Mouse (Mus musculus) frontal cortex, postnatal 14 days (tissue): ENCODE data around the gene Dnajb9.
"Not testable (repeated sequence)": the region's sequence is repeated elsewhere in the genome, so short reads cannot be mapped to it uniquely, and the experiment has no call there.

ENCODE experiments used
- DNase-seq, 2 experiments: peaks; one replicate each; pipeline ENCODE4 v3.0.0; 2022; ENCODE audit warnings: low spot score in 2 of 2

Gene Dnajb9

GRCm38 (mm10) chr12:44209824-44210752 lies at the start of gene Dnajb9:
Gene Dnajb9 (minus strand): TSS chr12:44210326.
- DNase-seq, result peak; percentile 100

- DNase-seq, result no peak
These were observed 38.3 kb upstream of the Dnajb9 start for GRCm38 (mm10) chr12:44248309-44248977.

- no peak for DNase-seq
These were observed 35.6 kb upstream of the Dnajb9 start for GRCm38 (mm10) chr12:44245739-44246138.

GRCm38 (mm10) chr12:44242407-44242806 lies 32.3 kb upstream of the Dnajb9 start:
- no peak for DNase-seq

GRCm38 (mm10) chr12:44241090-44241489 lies 31.0 kb upstream of the Dnajb9 start:
- DNase-seq, result no peak

GRCm38 (mm10) chr12:44224650-44225049 lies 14.5 kb upstream of the Dnajb9 start:
- DNase-seq, result no peak

- no peak for DNase-seq
These were observed 12.9 kb upstream of the Dnajb9 start for GRCm38 (mm10) chr12:44223044-44223443.

GRCm38 (mm10) chr12:44221651-44222356 lies 11.7 kb upstream of the Dnajb9 start:
- DNase-seq, result peak in 1 of 2 experiments; percentile 8

- not testable (repeated sequence) for DNase-seq
These were observed 10.9 kb upstream of the Dnajb9 start, which contains the start of gene Pnpla8 for GRCm38 (mm10) chr12:44221070-44221469. Gene Pnpla8 (plus strand): TSS chr12:44221370.

GRCm38 (mm10) chr12:44211555-44211954 lies 1.4 kb upstream of the Dnajb9 start:
- DNase-seq, result no peak

- DNase-seq, result peak; percentile 27 to 33
These were observed 844 bp downstream of the Dnajb9 start for GRCm38 (mm10) chr12:44209141-44209823.

- DNase-seq, result no peak
These were observed 12.1 kb downstream of the Dnajb9 start for GRCm38 (mm10) chr12:44197873-44198525.

- peak; percentile 28 to 60 for DNase-seq
These were observed 28.8 kb downstream of the Dnajb9 start for GRCm38 (mm10) chr12:44181081-44181982.

- no peak for DNase-seq
These were observed 33.1 kb downstream of the Dnajb9 start for GRCm38 (mm10) chr12:44177038-44177355.

- DNase-seq, result no peak
These were observed 33.6 kb downstream of the Dnajb9 start for GRCm38 (mm10) chr12:44176331-44177037.

- no peak for DNase-seq
These were observed 43.2 kb downstream of the Dnajb9 start for GRCm38 (mm10) chr12:44166949-44167348.

GRCm38 (mm10) chr12:44159349-44159748 lies 50.8 kb downstream of the Dnajb9 start:
- DNase-seq, result no peak
